Mouse (Mus musculus) naive thymus-derived CD4-positive, alpha-beta T cell, adult 2 months (primary cell): Measurements from ENCODE around the gene Nfxl1.

Source experiments
- DNase-seq: peaks from one replicate; pipeline ENCODE4 v3.0.0-alpha.2; 2011; ENCODE audit warnings: low read depth

The Nfxl1 gene

DNA sequence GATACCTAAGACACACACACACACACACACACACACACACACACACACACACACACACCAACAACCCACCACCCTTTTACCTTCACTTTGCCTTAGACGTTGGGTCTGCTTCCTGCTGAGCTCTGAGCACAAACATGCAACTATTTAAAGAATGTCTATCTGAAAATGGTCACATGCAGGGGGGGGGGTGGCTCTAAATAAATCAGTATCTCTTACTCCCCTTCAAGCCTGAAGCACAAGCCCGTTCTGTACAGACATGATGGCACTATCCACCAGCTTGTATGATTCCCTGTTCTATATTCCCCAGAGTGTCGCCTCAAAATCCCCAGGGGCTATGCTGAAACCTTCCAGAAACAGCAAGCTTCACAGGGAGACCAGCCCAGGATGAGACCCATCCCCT is 57.7 kb downstream of the Nfxl1 start:
- DNase-seq = no peak

DNA sequence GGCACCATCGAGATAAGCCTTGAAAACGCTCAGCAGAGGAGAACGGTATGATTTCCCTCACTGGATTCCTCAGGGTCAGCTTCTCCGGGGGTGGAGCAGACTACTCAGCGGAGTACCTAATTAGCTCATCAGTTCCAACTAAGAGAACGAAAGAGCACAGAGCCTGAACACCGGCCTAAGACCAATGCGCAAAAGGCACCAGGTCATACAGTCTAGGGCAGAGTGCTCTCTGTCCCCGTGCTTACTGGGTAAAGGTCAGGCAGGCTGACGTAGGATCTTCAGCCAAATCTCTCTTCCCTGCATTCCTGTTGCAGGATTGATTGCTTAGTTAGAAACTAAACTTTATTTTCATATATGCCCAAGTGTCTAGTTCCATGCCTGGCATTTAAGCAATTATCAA is 61.2 kb downstream of the Nfxl1 start:
- no peak for DNase-seq

DNA sequence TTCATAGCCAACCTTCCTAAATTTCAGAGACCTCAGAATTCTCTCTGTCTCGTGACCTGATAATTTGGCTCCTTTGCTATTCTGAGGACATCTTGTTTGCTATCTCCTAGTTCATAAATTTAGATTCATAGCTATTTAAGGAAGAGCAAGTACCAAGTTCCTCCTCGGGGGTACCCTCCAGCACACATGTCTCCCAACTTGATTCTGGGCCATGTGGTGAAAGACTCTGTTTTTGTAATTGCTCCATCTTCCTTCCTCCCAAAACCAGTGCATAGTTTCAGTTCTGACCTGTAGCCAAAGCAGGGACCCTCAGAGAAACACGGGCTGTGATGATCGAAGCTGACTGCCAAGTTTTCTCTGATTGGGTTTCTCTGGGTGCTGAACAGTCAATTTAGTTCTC is 62.7 kb downstream of the Nfxl1 start:
- no peak for DNase-seq

DNA sequence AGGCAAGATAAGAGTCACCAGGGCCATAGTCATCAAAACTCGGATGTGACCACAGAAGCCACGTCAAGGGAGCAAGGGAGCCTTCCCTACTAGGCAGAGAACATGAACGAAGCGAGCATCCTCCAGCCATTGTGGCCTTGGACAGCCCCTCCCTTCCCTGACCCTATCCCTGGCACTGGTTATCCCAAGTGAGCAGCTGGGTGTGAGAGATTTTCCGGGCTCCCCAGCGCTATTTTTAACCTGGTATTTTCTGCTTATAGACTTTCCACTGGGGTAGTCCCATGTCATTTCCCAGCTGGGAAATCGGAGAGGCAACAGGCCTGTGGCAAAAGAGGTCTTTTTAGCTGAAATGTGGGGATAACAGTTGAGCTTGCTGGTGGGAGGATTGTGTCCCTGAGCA is 65.6 kb downstream of the Nfxl1 start:
- no peak for DNase-seq

DNA sequence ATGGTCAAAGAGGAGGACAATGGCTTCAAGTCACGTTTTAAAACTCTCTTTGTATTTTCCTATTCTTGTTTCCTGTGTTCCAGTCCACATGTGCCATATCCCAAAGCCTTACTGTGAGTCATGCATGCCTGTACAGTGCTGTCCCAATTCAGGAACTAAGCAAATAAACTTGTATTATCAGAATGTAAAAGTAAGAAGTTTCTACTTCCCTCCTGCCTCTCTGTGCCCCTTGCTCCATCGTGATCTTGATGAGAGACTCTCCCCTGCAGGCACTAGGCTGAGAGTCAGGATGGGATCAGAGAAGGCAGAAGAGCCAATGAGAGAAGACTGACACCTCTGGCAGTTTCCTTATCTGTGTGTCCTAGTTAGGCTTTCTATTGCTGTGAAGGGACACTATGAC is 68.3 kb downstream of the Nfxl1 start:
- no peak for DNase-seq

DNA sequence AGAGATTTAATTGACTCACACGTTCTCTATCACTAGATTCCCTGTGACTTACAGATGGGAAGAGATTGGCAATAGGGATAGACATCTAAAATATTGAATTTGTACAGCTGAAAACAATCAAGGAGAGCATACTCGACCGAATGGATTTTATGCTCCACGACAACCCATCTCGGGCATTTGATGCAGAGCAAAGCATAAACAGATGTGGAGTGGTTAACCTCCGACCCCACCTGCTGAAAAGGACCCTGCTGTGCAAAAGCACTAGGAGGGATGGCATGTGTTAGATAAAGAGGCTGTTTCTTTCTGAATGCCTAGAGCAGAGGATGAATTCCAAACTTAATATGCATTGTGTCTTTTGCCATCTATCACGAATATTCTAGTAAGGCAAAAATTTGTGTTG is 79.0 kb downstream of the Nfxl1 start:
- no peak for DNase-seq

DNA sequence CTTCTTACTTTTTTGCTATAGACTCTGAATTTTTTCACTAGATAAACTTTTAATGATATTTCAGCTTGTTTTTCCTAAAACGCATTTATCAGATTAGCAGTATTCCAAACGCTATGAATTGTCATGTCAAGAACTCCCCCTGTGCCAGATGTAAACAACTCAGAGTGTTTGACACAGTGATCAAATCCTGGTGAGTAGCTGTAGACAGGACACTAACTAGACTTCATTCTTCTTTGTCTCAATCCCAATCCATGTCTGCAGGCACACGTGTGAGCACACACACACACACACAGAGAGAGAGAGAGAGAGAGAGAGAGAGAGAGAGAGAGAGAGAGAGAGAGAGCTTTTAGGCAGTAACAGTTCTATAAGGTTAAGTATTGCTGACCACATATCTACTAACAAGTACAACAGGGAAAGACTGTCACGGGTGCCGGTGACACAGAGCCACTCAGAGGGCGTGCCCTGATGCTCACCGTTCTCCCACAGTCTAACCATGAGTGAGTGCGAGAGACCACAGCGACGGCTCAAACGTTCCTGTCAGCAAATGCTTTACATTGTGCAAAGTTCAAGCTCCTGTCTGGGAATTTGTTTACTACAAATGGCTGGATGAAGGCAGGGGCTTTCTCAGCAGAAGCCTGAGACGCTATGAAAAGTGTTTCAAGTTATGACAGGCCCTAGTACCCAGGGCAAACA is 87.0 kb downstream of the Nfxl1 start:
- no peak for DNase-seq

DNA sequence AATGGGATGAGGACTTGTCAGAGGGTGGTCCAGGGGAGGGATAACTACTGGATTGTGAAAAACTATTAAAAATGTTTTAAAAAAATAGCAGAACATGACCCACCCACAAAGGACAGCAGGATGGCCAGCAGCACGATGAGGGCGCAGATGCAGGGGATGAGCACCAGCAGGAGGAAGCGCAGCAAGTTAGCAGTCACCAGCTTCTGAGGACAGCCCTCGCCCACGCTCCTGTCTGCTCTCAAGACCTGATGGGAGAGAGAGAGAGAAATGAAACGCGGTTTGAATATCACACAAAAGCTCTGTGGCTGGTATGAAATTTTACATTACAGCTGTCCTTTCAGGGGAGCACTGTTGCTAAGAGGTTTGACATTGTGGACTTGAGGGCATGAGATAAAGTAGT is 87.7 kb downstream of the Nfxl1 start:
- no peak for DNase-seq

DNA sequence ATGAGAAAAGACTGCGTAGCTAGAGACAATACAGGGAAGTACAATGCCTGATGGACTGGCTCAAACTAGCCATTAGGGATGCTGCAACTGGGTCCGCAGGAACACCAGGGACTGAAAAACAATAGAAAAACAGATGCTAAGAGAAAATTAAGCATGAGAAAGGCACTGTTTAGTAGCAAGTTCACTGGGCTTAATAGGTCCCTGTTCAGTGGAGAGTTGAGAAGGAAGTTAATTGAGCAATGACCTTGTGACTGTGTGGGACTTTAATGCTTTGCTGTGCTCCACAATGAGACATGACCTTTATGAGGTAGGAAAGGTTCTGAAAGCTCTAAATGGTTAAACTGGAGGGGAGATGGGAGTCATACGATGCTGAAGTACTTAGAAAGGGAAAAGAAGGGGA is 94.6 kb downstream of the Nfxl1 start:
- DNase-seq = no peak
